Mouse (Mus musculus) left cerebral cortex, postnatal 25 days (tissue): ENCODE results near the gene Rcor1. TPM values are rescaled to one million over a fixed set of nuclear protein-coding genes. Genes with fewer than 3 reads are reported as not detected.

Experiments
- DNase-seq, 2 experiments: peaks; one replicate each; pipeline ENCODE4 v3.0.0; 2022; ENCODE audit warnings: low spot score in 2 of 2, mixed read lengths in 1 of 2
- intact Hi-C: fragments of 180-260 bp; cut with DNase I; formaldehyde crosslinking; loops from one replicate; pipeline ENCODE4 v1.15.1; 2025
- total RNA-seq, 2 experiments: library from RNA; stranded (reverse); gene quantifications; 2 replicates each; pipeline ENCODE4 v1.2.3; 2021

Gene Rcor1
- total RNA-seq, result 10 to 100 TPM; 17.1 to 19.6 TPM

GRCm38 (mm10) chr12:111038976-111039612 lies at the start of gene Rcor1:
Rcor1 (plus strand) TSS chr12:111039351.
- DNase-seq, result peak; percentile 99 to 100
- intact Hi-C loops, result loop anchor here (5.0 kb wide), 1 partner anchor 123 kb away; no protein-coding TSS in a partner anchor

DNA sequence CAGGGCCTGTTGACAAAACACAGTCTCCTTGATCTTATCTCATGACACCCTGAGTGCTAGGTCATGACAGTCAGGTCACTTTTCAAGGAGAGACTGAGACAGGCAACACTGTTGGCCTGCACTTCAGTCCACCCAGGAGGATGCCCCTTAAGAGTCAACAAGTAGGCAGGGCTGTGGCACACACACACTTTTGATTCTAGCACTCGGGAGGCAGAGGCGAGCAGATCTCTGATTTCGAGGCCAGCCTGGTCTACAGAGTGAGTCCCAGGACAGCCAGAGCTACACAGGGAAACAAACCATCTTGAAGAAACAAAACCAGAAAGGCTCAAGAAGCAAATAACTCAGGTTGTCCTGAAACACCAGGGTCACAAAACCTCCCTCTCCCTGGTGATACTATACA lies 49.7 kb upstream of the Rcor1 start:
- no peak for DNase-seq
- intact Hi-C loops, result no loop called here

- no peak for DNase-seq
- intact Hi-C loops, result no loop called here
These were observed 48.7 kb upstream of the Rcor1 start for GRCm38 (mm10) chr12:110990500-110990899.

GRCm38 (mm10) chr12:110991361-110992127 lies 47.6 kb upstream of the Rcor1 start:
- intact Hi-C loops, result loop anchor here (1.0 kb wide), 1 partner anchor 55 kb away; no protein-coding TSS in a partner anchor
- DNase-seq, result peak; percentile 46 to 52

- DNase-seq, result peak; percentile 85 to 86
- intact Hi-C loops, result loop anchor here (1.0 kb wide), 1 partner anchor 56 kb away; no protein-coding TSS in a partner anchor
These were observed 47.0 kb upstream of the Rcor1 start for GRCm38 (mm10) chr12:110992128-110992553.

GRCm38 (mm10) chr12:110992771-110993170 lies 46.4 kb upstream of the Rcor1 start:
- DNase-seq, result no peak
- intact Hi-C loops, result loop anchor here (1.0 kb wide), 1 partner anchor 56 kb away; no protein-coding TSS in a partner anchor

DNA sequence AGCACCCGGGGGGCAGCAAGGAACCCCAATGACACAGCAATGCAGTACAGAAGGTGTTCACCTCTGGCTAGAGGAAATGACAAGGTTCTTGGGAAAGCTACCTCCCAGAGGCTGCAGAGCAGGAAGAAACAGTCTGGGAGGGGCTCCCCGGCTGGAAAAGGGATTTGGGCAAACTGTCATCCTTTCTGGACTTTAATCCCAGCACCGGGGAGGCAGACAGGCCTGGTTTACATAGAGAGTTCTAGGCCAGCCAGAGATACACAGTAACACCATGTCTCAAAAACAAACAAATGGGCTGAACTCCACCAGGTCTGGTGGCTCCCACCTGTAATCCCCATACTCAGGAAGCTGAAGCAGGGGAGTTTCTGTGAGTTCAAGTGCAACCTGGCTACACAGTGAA lies 45.9 kb upstream of the Rcor1 start:
- intact Hi-C loops, result no loop called here

DNA sequence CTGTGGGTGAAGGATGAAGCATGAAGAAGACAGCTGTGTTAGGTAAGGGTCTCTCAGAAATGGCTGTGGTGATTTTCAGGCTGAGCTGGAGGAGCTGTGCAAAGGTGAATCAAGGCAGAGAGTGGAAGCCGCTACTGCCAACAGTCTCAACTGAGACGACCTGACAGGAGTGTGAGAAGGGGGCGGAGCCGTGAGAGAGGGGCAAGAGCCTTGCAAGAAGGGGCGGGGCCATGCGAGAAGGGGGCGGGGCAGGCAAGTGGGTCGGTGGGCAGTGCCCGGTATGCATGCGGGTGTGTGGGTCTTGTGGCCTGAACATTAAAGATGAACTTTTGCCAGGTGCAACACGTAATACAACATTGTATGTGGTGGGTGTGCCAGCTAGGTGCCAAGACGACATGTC lies 44.5 kb upstream of the Rcor1 start:
- intact Hi-C loops, result no loop called here
- DNase-seq, result no peak

More for the DNA sequence above, 45.9 kb upstream of the Rcor1 start:
- DNase-seq, result no peak

- intact Hi-C loops, result no loop called here
- DNase-seq, result no peak
These were observed 41.1 kb upstream of the Rcor1 start for GRCm38 (mm10) chr12:110998092-110998491.

- intact Hi-C loops, result loop anchor here (10.0 kb wide), 1 partner anchor 285 kb away; no protein-coding TSS in a partner anchor
These were observed 39.3 kb upstream of the Rcor1 start for GRCm38 (mm10) chr12:110999820-111000219.

DNA sequence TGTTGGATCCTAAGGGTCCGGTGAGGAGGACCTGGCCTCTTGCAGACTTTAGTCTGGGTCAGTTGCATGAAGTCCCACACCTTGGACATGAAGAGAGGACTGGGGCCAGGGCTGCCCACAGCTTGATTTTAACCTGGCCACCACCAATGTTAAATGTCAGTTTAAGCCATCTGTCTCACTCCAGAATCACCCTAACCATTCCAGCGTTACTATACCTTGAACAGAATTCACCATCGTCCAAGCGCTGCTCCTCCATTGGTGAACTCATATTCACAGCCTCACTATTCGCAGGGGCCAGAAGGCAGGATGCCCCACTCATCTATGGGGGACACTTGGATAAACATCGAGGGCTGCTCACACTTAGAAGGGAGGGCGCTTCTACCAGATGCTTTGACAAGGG lies 38.2 kb upstream of the Rcor1 start:
- intact Hi-C loops, result loop anchor here (10.0 kb wide), 1 partner anchor 286 kb away; no protein-coding TSS in a partner anchor
- DNase-seq, result no peak

More at GRCm38 (mm10) chr12:110999820-111000219, 39.3 kb upstream of the Rcor1 start:
- DNase-seq, result no peak

GRCm38 (mm10) chr12:111004142-111004541 lies 35.0 kb upstream of the Rcor1 start:
- intact Hi-C loops, result loop anchor here (10.0 kb wide), 1 partner anchor 289 kb away; no protein-coding TSS in a partner anchor
- no peak for DNase-seq

DNA sequence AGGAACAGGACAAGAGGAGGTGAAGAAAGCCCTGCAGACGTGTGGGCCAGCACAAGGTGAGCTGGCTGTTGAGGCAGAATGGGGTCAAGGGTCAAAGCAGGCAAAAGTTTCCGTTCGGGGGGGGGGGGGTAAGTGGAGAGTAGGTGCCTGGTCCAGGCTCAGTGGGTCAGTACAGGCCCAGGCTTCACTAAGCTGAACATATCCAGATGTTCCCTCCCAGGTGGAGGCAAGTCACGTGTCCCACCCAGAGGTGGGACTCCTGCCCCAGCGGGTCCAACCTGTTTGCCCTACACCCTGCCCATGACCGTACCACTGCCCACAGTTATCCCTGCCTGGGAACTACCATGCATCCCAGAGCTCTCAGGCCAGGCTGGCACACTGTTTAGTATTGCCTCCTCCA lies 33.3 kb upstream of the Rcor1 start:
- no peak for DNase-seq
- intact Hi-C loops, result loop anchor here (10.0 kb wide), 1 partner anchor 291 kb away; no protein-coding TSS in a partner anchor

DNA sequence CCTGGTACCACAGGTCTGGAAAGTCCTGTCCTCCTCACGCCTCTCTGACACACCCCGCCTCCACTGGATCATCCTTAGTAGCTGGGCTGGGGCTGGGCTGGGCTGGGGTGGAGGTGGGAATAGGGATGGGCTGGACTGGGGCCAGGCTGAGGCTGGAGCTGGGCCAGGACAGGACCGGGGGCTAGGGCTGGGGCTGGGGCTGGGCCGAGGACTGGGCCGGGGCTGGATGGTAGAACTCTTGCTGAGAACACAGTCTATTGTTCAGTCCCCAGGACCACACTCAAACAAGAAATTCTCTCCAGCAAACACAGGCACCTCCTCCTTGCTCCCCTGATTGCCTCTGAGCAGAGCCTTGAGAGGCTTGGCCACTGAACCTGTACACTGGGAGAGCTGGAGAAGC lies 32.8 kb upstream of the Rcor1 start:
- intact Hi-C loops, result loop anchor here (10.0 kb wide), 1 partner anchor 292 kb away; no protein-coding TSS in a partner anchor
- no peak for DNase-seq

- DNase-seq, result no peak
- intact Hi-C loops, result loop anchor here (10.0 kb wide), 1 partner anchor 293 kb away; no protein-coding TSS in a partner anchor
These were observed 31.7 kb upstream of the Rcor1 start for GRCm38 (mm10) chr12:111007134-111008103.

- no peak for DNase-seq
- intact Hi-C loops, result loop anchor here (10.0 kb wide), 1 partner anchor 294 kb away; no protein-coding TSS in a partner anchor
These were observed 30.4 kb upstream of the Rcor1 start for GRCm38 (mm10) chr12:111008500-111009490.

DNA sequence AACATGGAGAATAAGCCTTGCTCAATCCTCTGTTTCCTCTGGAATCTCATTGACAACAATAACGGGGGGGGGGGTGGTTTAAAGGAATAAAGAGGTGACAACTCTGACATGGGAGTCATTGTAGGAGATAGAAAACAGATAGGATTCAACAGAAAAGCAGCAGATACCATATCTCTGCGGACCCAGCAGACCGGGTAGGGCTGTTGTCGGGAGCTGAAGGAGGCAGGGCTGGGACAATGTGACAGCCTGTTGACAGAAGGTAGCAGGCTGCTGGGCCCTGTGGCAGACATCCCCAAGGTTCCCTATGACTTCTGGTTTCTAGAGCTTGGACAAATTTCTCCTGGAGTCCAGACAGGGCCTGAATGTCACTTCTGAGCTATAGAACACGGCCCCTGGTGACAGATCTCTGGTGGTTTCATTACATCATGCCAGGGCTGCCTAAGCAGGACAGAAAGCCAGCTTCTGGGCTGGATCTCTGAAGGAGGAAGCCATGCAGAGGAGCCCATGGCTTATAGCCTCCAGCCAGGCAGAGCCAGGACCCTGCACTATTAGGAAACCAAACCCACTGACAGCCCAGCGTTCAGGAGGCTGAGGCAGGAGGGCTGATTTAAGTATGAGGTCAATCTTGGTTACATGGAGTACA lies 29.4 kb upstream of the Rcor1 start:
- DNase-seq, result no peak
- intact Hi-C loops, result loop anchor here (10.0 kb wide), 1 partner anchor 295 kb away; no protein-coding TSS in a partner anchor
